Mouse (Mus musculus): Measurements from ENCODE around the gene Arl3. TPM values are rescaled to one million over a fixed set of nuclear protein-coding genes. Genes with fewer than 3 reads are reported as not detected.

The Arl3 gene
- polyA plus RNA-seq, 1 experiment = 81.4 TPM

DNA sequence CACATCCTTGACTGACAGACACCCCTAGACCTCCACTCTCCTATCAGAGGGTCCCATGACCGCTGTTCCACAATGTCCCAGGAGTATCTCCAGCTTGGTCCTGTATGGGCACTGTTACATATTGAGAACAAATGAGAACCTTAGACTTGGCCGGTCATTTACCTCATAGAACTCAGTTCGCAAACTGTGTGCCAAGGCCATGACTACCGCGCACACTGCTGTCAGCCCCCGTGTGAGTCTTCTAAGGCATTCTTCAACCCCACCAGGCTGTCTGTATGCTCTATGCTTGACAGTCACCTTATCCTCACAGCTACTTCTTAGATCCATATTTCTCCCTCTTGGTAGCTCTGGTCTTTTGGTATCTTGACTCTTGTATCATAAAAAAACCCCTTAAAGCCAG lies 46.5 kb upstream of the Arl3 start:
- no peak overlapping the region for H3ac ChIP-seq (ENCODE audit: control insufficient read depth, insufficient read length, low read depth)
- TF ChIP-seq CTCF (IDR thresholded peaks at IDR 0.05; ENCODE audit: control insufficient read depth, insufficient read depth, insufficient read length) (no peak), FOSL1 (IDR thresholded peaks at IDR 0.05; ENCODE audit: insufficient read depth, low read length, poor library complexity, severe bottlenecking) (no peak)

GRCm38 (mm10) chr19:46619001-46619400 lies 46.0 kb upstream of the Arl3 start:
- peaks cover 7% of the 10 kb centered on the region for H3K36me3 ChIP-seq (ENCODE audit: control insufficient read depth, insufficient read depth)
- peaks cover 16% of the 10 kb centered on the region for H3K79me2 ChIP-seq (ENCODE audit: control insufficient read depth, insufficient read depth)
- TF ChIP-seq MYOG (IDR thresholded peaks at IDR 0.05; ENCODE audit: control insufficient read depth, extremely low read depth, insufficient read length) (no peak), CEBPB (IDR thresholded peaks at IDR 0.05; ENCODE audit: low read depth) (no peak), CTCF (IDR thresholded peaks at IDR 0.05; ENCODE audit: control insufficient read depth, insufficient read depth, insufficient read length) (no peak), USF1 (IDR thresholded peaks at IDR 0.05; ENCODE audit: low read depth) (no peak), MAX (IDR thresholded peaks at IDR 0.05) (no peak), FOSL1 (IDR thresholded peaks at IDR 0.05; ENCODE audit: insufficient read depth, low read length, poor library complexity, severe bottlenecking) (no peak), MYOD1 (IDR thresholded peaks at IDR 0.05; ENCODE audit: control insufficient read depth, insufficient read length, low read depth) (no peak)
- no peak overlapping the region for H3ac ChIP-seq (ENCODE audit: control insufficient read depth, insufficient read length, low read depth)
- H3K4me3 ChIP-seq (ENCODE audit: insufficient read depth, poor library complexity, severe bottlenecking) = no peak overlapping the region
- peaks cover 1% of the 10 kb centered on the region for H3K79me3 ChIP-seq (ENCODE audit: low read depth)
- no peaks in the 10 kb centered on the region for H3K27me3 ChIP-seq (ENCODE audit: control insufficient read depth, insufficient read depth, insufficient read length)

More for the DNA sequence above, 46.5 kb upstream of the Arl3 start:
- Histone ChIP-seq H3K36me3 (ENCODE audit: control insufficient read depth, insufficient read depth) (peaks cover 6% of the 10 kb centered on the region), H3K79me2 (ENCODE audit: control insufficient read depth, insufficient read depth) (peaks cover 16% of the 10 kb centered on the region), H3K4me3 (ENCODE audit: insufficient read depth, poor library complexity, severe bottlenecking) (no peak overlapping the region), H3K79me3 (ENCODE audit: low read depth) (peaks cover 1% of the 10 kb centered on the region), H3K27me3 (ENCODE audit: control insufficient read depth, insufficient read depth, insufficient read length) (no peaks in the 10 kb centered on the region)

DNA sequence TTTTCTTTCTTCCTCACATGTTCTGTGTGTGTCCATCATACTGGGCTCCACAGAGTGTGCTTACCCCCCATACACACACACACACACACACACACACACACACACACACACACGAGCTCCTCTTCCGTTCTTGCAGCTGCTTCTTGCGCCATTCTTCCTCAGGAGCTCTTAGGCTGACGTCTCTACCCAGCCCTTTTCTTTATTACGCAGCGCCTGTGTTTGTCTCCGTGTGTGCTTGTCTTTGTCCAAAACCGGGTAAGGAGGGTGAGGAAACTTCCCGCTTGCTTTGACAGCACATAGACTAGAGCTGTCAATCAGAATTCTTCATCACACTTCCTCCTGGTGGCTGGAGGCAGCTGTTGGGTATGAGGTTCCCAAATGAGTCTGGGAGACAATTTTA lies 45.3 kb upstream of the Arl3 start:
- Histone ChIP-seq H3K4me3 (ENCODE audit: insufficient read depth, poor library complexity, severe bottlenecking) (no peak overlapping the region), H3K79me2 (ENCODE audit: control insufficient read depth, insufficient read depth) (peaks cover 16% of the 10 kb centered on the region), H3K27me3 (ENCODE audit: control insufficient read depth, insufficient read depth, insufficient read length) (no peaks in the 10 kb centered on the region), H3ac (ENCODE audit: control insufficient read depth, insufficient read length, low read depth) (no peak overlapping the region), H3K79me3 (ENCODE audit: low read depth) (peaks cover 3% of the 10 kb centered on the region), H3K36me3 (ENCODE audit: control insufficient read depth, insufficient read depth) (peaks cover 11% of the 10 kb centered on the region)
- TF ChIP-seq CEBPB (IDR thresholded peaks at IDR 0.05; ENCODE audit: low read depth) (no peak), FOSL1 (IDR thresholded peaks at IDR 0.05; ENCODE audit: insufficient read depth, low read length, poor library complexity, severe bottlenecking) (no peak), MYOD1 (IDR thresholded peaks at IDR 0.05; ENCODE audit: control insufficient read depth, insufficient read length, low read depth) (no peak), MYOG (IDR thresholded peaks at IDR 0.05; ENCODE audit: control insufficient read depth, extremely low read depth, insufficient read length) (no peak), MAX (IDR thresholded peaks at IDR 0.05) (no peak), CTCF (IDR thresholded peaks at IDR 0.05; ENCODE audit: control insufficient read depth, insufficient read depth, insufficient read length) (no peak), USF1 (IDR thresholded peaks at IDR 0.05; ENCODE audit: low read depth) (no peak)

GRCm38 (mm10) chr19:46617361-46617760 lies 44.4 kb upstream of the Arl3 start:
- peaks cover 16% of the 10 kb centered on the region for H3K79me2 ChIP-seq (ENCODE audit: control insufficient read depth, insufficient read depth)
- no peaks in the 10 kb centered on the region for H3K27me3 ChIP-seq (ENCODE audit: control insufficient read depth, insufficient read depth, insufficient read length)
- no peak overlapping the region for H3ac ChIP-seq (ENCODE audit: control insufficient read depth, insufficient read length, low read depth)
- TF ChIP-seq FOSL1 (IDR thresholded peaks at IDR 0.05; ENCODE audit: insufficient read depth, low read length, poor library complexity, severe bottlenecking) (no peak), MYOD1 (IDR thresholded peaks at IDR 0.05; ENCODE audit: control insufficient read depth, insufficient read length, low read depth) (no peak), USF1 (IDR thresholded peaks at IDR 0.05; ENCODE audit: low read depth) (no peak), CTCF (IDR thresholded peaks at IDR 0.05; ENCODE audit: control insufficient read depth, insufficient read depth, insufficient read length) (no peak), MAX (IDR thresholded peaks at IDR 0.05) (no peak), MYOG (IDR thresholded peaks at IDR 0.05; ENCODE audit: control insufficient read depth, extremely low read depth, insufficient read length) (no peak), CEBPB (IDR thresholded peaks at IDR 0.05; ENCODE audit: low read depth) (no peak)
- no peak overlapping the region for H3K4me3 ChIP-seq (ENCODE audit: insufficient read depth, poor library complexity, severe bottlenecking)
- H3K79me3 ChIP-seq (ENCODE audit: low read depth) = peaks cover 3% of the 10 kb centered on the region
- peaks cover 14% of the 10 kb centered on the region for H3K36me3 ChIP-seq (ENCODE audit: control insufficient read depth, insufficient read depth)

DNA sequence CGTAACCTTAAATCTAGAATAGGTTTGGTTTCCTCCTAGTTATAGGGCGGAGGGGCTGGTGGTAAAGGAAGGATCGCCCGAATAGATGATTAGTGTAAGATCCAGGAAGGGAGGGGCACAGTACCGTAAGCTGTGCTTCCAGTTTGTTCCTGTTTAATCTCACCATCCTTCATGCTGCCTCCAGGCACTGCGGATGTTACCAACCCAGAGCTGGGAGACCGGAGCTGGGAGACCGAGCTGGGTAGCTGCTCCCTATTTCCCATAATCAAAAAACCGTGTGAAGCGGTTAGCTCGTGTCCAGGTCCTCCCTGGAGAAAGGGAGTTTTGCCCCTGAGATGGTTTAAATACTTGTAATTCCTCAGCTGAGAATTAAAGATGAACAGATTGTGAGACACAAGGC lies 43.4 kb upstream of the Arl3 start:
- no peak overlapping the region for H3K4me3 ChIP-seq (ENCODE audit: insufficient read depth, poor library complexity, severe bottlenecking)
- no peak overlapping the region for H3ac ChIP-seq (ENCODE audit: control insufficient read depth, insufficient read length, low read depth)
- H3K36me3 ChIP-seq (ENCODE audit: control insufficient read depth, insufficient read depth) = peaks cover 16% of the 10 kb centered on the region
- TF ChIP-seq CEBPB (IDR thresholded peaks at IDR 0.05; ENCODE audit: low read depth) = no peak
- TF ChIP-seq MAX (IDR thresholded peaks at IDR 0.05) = no peak
- no peak for TF ChIP-seq USF1 (IDR thresholded peaks at IDR 0.05; ENCODE audit: low read depth)
- no peak for TF ChIP-seq CTCF (IDR thresholded peaks at IDR 0.05; ENCODE audit: control insufficient read depth, insufficient read depth, insufficient read length)
- no peak for TF ChIP-seq MYOD1 (IDR thresholded peaks at IDR 0.05; ENCODE audit: control insufficient read depth, insufficient read length, low read depth)
- TF ChIP-seq FOSL1 (IDR thresholded peaks at IDR 0.05; ENCODE audit: insufficient read depth, low read length, poor library complexity, severe bottlenecking) = no peak
- no peak for TF ChIP-seq MYOG (IDR thresholded peaks at IDR 0.05; ENCODE audit: control insufficient read depth, extremely low read depth, insufficient read length)
- H3K79me3 ChIP-seq (ENCODE audit: low read depth) = peaks cover 1% of the 10 kb centered on the region
- peaks cover 13% of the 10 kb centered on the region for H3K79me2 ChIP-seq (ENCODE audit: control insufficient read depth, insufficient read depth)
- no peaks in the 10 kb centered on the region for H3K27me3 ChIP-seq (ENCODE audit: control insufficient read depth, insufficient read depth, insufficient read length)

GRCm38 (mm10) chr19:46608158-46608557 lies 35.2 kb upstream of the Arl3 start:
- Histone ChIP-seq H3K27me3 (ENCODE audit: control insufficient read depth, insufficient read depth, insufficient read length) (no peaks in the 10 kb centered on the region), H3K36me3 (ENCODE audit: control insufficient read depth, insufficient read depth) (peaks cover 18% of the 10 kb centered on the region), H3K79me2 (ENCODE audit: control insufficient read depth, insufficient read depth) (peaks cover 41% of the 10 kb centered on the region), H3K4me3 (ENCODE audit: insufficient read depth, poor library complexity, severe bottlenecking) (no peak overlapping the region), H3ac (ENCODE audit: control insufficient read depth, insufficient read length, low read depth) (no peak overlapping the region), H3K79me3 (ENCODE audit: low read depth) (peaks cover 24% of the 10 kb centered on the region)
- TF ChIP-seq MYOG (IDR thresholded peaks at IDR 0.05; ENCODE audit: control insufficient read depth, extremely low read depth, insufficient read length) (no peak), CTCF (IDR thresholded peaks at IDR 0.05; ENCODE audit: control insufficient read depth, insufficient read depth, insufficient read length) (no peak), FOSL1 (IDR thresholded peaks at IDR 0.05; ENCODE audit: insufficient read depth, low read length, poor library complexity, severe bottlenecking) (no peak), MYOD1 (IDR thresholded peaks at IDR 0.05; ENCODE audit: control insufficient read depth, insufficient read length, low read depth) (no peak), CEBPB (IDR thresholded peaks at IDR 0.05; ENCODE audit: low read depth) (no peak), MAX (IDR thresholded peaks at IDR 0.05) (no peak), USF1 (IDR thresholded peaks at IDR 0.05; ENCODE audit: low read depth) (no peak)

All from C2C12 (cell line).